ENCODE assay signal across 9 mouse cellular contexts in genomic region chr11:20859858-20860257, GRCm38 (mm10). TPM values are rescaled to one million over a fixed set of nuclear protein-coding genes. Genes with fewer than 3 reads are reported as not detected.
A peak's percentile ranks its signal among the peaks of the same experiment; 100 is the strongest.
DNase-seq lines count a peak whose midpoint lies in the region; ATAC-seq and TF ChIP-seq lines count a peak whose summit lies in the region.
"Had no signal": no experiment of that assay in that cellular context is flagged by ENCODE, and none has a peak within 500 bp of the region (broad histone marks: within the 10 kb centered on the region; RNA-seq: fewer than 3 reads in every experiment).

No protein-coding gene starts in this region.

- intact Hi-C loops in gastrocnemius, adult 2 months (cut with DNase I) = loop anchor here (10.0 kb wide), 1 partner anchor 225 kb away; no protein-coding TSS in a partner anchor
- intact Hi-C loops in gastrocnemius, postnatal 14 days (cut with DNase I; ENCODE audit: low total_unique reads) = no loop called here

- in situ Hi-C loops in ES-E14 (cut with MboI; ENCODE audit: low sequenced_read_pairs in 2 of 2, unreplicated experiment in 2 of 2) = no loop called here

- no peak for DNase-seq in gastrocnemius, adult 2 months
- no peak for DNase-seq in gastrocnemius, postnatal 14 days
- no peak for DNase-seq in ES-E14 (ENCODE audit: low read depth, low spot score)
- DNase-seq in hindbrain, postnatal 0 days (ENCODE audit: low spot score) = peak; percentile 14
- DNase-seq in lung, embryonic 14.5 days = no peak
- DNase-seq in embryo, embryonic 10.5 days (ENCODE audit: low spot score) = no peak
- no peak for DNase-seq in right cerebral cortex, adult 2 months (ENCODE audit: low spot score in 2 of 2)
- no peak for DNase-seq in frontal cortex, postnatal 14 days (ENCODE audit: low spot score in 2 of 2)
- DNase-seq: cerebellum, adult 8-10 months had no signal

- peak overlapping the region; percentile 23 for H3K4me2 ChIP-seq in hindbrain, postnatal 0 days (ENCODE audit: low read depth, low read length)
- H3K4me2 ChIP-seq in lung, embryonic 14.5 days = peak overlapping the region; percentile 44

- H3K9ac ChIP-seq in ES-E14 (ENCODE audit: insufficient read depth, low read depth, low read length, poor library complexity, severe bottlenecking) = no peak overlapping the region
- no peak overlapping the region for H3K9ac ChIP-seq in hindbrain, postnatal 0 days (replicated peaks; ENCODE audit: low read length)
- no peak overlapping the region for H3K9ac ChIP-seq in lung, embryonic 14.5 days

- peak overlapping the region; percentile 92 for H3K27ac ChIP-seq in gastrocnemius, adult 2 months
- H3K27ac ChIP-seq in ES-E14 (ENCODE audit: insufficient read depth, low read depth, low read length, poor library complexity, severe bottlenecking) = no peak overlapping the region
- peak overlapping the region; percentile 73 for H3K27ac ChIP-seq in hindbrain, postnatal 0 days
- H3K27ac ChIP-seq in lung, embryonic 14.5 days (ENCODE audit: low read depth) = peak overlapping the region; percentile 95

- 31% methylated on average over 6 of the region's 6 CpGs for WGBS in hindbrain, postnatal 0 days
- 44% methylated on average over 6 of the region's 6 CpGs for WGBS in lung, embryonic 14.5 days

- no peaks in the 10 kb centered on the region for H3K9me3 ChIP-seq in ES-E14 (ENCODE audit: control insufficient read depth, insufficient read depth, low read depth, low read length)
- H3K9me3 ChIP-seq in hindbrain, postnatal 0 days (ENCODE audit: low read length) = no peaks in the 10 kb centered on the region
- no peaks in the 10 kb centered on the region for H3K9me3 ChIP-seq in lung, embryonic 14.5 days (ENCODE audit: low read depth, low read length)

- H3K27me3 ChIP-seq in hindbrain, postnatal 0 days (ENCODE audit: insufficient read depth, low read length) = no peaks in the 10 kb centered on the region
- no peaks in the 10 kb centered on the region for H3K27me3 ChIP-seq in lung, embryonic 14.5 days (ENCODE audit: insufficient read depth, low read length)

- no peak for ATAC-seq in hindbrain, postnatal 0 days
- ATAC-seq in lung, embryonic 14.5 days (ENCODE audit: insufficient read depth) = no peak

- peak overlapping the region; percentile 67 for H3K4me3 ChIP-seq in gastrocnemius, adult 2 months
- H3K4me3 ChIP-seq in ES-E14 (ENCODE audit: insufficient read depth in 1 of 2, low read depth in 1 of 2, low read length in 2 of 2, poor library complexity in 1 of 2, severe bottlenecking in 1 of 2) = no peak overlapping the region
- H3K4me3 ChIP-seq in hindbrain, postnatal 0 days (ENCODE audit: low read length) = no peak overlapping the region
- peak overlapping the region; percentile 3; the same call in 1 of the 2 replicates for H3K4me3 ChIP-seq in lung, embryonic 14.5 days (ENCODE audit: low read depth, low read length)

- TF ChIP-seq CTCF in gastrocnemius, adult 2 months (IDR thresholded peaks at IDR 0.05) = no peak
- no peak for TF ChIP-seq CTCF in hindbrain, postnatal 0 days (IDR thresholded peaks at IDR 0.05; ENCODE audit: low read depth)
- no peak for TF ChIP-seq CTCF in lung, embryonic 14.5 days (IDR thresholded peaks at IDR 0.05; ENCODE audit: low read depth)

- H3K36me3 ChIP-seq in ES-E14 (ENCODE audit: control insufficient read depth, insufficient read depth, low read length, poor library complexity, severe bottlenecking) = no peaks in the 10 kb centered on the region
- H3K36me3 ChIP-seq in hindbrain, postnatal 0 days (ENCODE audit: insufficient read depth, low read length) = no peaks in the 10 kb centered on the region
- no peaks in the 10 kb centered on the region for H3K36me3 ChIP-seq in lung, embryonic 14.5 days (ENCODE audit: insufficient read depth)

- H3K4me1 ChIP-seq in ES-E14 (ENCODE audit: control insufficient read depth in 2 of 2, insufficient read depth in 2 of 2, low read length in 2 of 2, poor library complexity in 1 of 2) = peaks cover 2 to 6% of the 10 kb centered on the region in 2 experiments; a peak in 3 of 4 replicates
- H3K4me1 ChIP-seq in hindbrain, postnatal 0 days (ENCODE audit: insufficient read depth, low read length) = 0 out of 2 replicates have a peak, but pooled peaks cover 3% of the 10 kb centered on the region
- H3K4me1 ChIP-seq in lung, embryonic 14.5 days (ENCODE audit: insufficient read depth) = peaks cover 17% of the 10 kb centered on the region

TF ChIP-seq in ES-E14, 5 proteins besides CTCF, POLR2A, EP300 and RAD21:
- no peak for TF ChIP-seq MAFK (IDR thresholded peaks at IDR 0.05; ENCODE audit: insufficient read depth, low read depth, low read length)
- TF ChIP-seq CHD2 (IDR thresholded peaks at IDR 0.05; ENCODE audit: low read depth, low read length) = peak; percentile 72; the same call in 1 of the 2 replicates

RNA-seq across cellular contexts. Expression of gene Lgalsl, which starts 29.0 kb away (rescaled TPM):
- 10 to 100 TPM; 72.0 to 79.2 TPM for total RNA-seq in gastrocnemius, adult 2 months (2021)
- 10 to 100 TPM; 59.2 to 59.6 TPM for total RNA-seq in gastrocnemius, postnatal 14 days (2021)
- 14.9 and 15.7 TPM in 2 replicates for total RNA-seq in ES-E14 (2012; rRNA removed)
- total RNA-seq in hindbrain, postnatal 0 days (2014; rRNA removed) = 80.0 and 83.7 TPM in 2 replicates
- 80.0 and 81.8 TPM in 2 replicates for polyA plus RNA-seq in hindbrain, postnatal 0 days (2015; fragmentation: Nextera tagmentation; extraction: Ambion mirVana)
- 46.5 and 50.4 TPM in 2 replicates for polyA plus RNA-seq in lung, embryonic 14.5 days (2014; fragmentation: Nextera tagmentation; extraction: Ambion mirVana)

Comparison
In these comparisons a context has a peak if more than half of its experiments do, and no peak if none do; other contexts are left out.
1. H3K4me3 ChIP-seq: peak in gastrocnemius, adult 2 months (single experiment) and lung, embryonic 14.5 days (single experiment); none in ES-E14 (0 of 2) and hindbrain, postnatal 0 days (single experiment).